Mouse (Mus musculus) left cerebral cortex, adult 2 months (tissue): ENCODE results near the gene Slx. TPM values are rescaled to one million over a fixed set of nuclear protein-coding genes. Genes with fewer than 3 reads are reported as not detected.
"Not testable (repeated sequence)": the region's sequence is repeated elsewhere in the genome, so short reads cannot be mapped to it uniquely, and the experiment has no call there.

Source experiments
- DNase-seq, 2 experiments: peaks; one replicate each; pipeline ENCODE4 v3.0.0; 2021 to 2022; ENCODE audit warnings: low spot score in 2 of 2, mixed read lengths in 1 of 2; ENCODE audit errors: extremely low spot score in 1 of 2
- H3K27ac ChIP-seq: fragments of 200-600 bp; 2 replicates; pipeline ENCODE4 v1.8.1; 2022
- H3K4me3 ChIP-seq: fragments of 200-600 bp; 2 replicates; pipeline ENCODE4 v1.8.1; 2022
- intact Hi-C: fragments of 180-260 bp; cut with DNase I; formaldehyde crosslinking; loops from one replicate; pipeline ENCODE4 v1.15.1; 2025
- long read RNA-seq, 2 experiments: library from polyadenylated mRNA; stranded (forward); transcript quantifications; one replicate each; pipeline ENCODE4 v2.0.0; 2021; ENCODE audit warnings: borderline mapping rate in 2 of 2
- microRNA-seq, 2 experiments: library from miRNA; unstranded; fragments of <30 nt; microRNA quantifications; one replicate each; pipeline ENCODE4 v1.2.0; 2021
- total RNA-seq, 2 experiments: library from RNA; stranded (reverse); gene quantifications; 2 replicates each; pipeline ENCODE4 v1.2.3; 2021

The Slx gene
- total RNA-seq, result not detected
- long read RNA-seq, experiment 1, result 0 reads
- long read RNA-seq, experiment 2, result 0 reads

GRCm38 (mm10) chrX:26545465-26545864 is at the start of gene Slx:
Gene Slx, minus strand, starts transcription at chrX:26545565.
- DNase-seq, H3K27ac ChIP-seq, intact Hi-C loops, H3K4me3 ChIP-seq: not testable (repeated sequence)

Small RNA genes lying within 50 kb of the gene (microRNA-seq; reads per million reads assigned to microRNA genes)
- gene Gm27341, result 0 reads per million in 2 experiments

Other genes with a start within 250 kb of the Slx start
- gene Gm2030, start 235.5 kb downstream of the Slx start, total RNA-seq, result not detected
- not detected for gene Gm14525, start 157.1 kb upstream of the Slx start, total RNA-seq